Mouse (Mus musculus) midbrain, embryonic 14.5 days (tissue): ENCODE measurements around the gene Gm14399. TPM values are rescaled to one million over a fixed set of nuclear protein-coding genes. Genes with fewer than 3 reads are reported as not detected.
"Not testable (repeated sequence)": the region's sequence is repeated elsewhere in the genome, so short reads cannot be mapped to it uniquely, and the experiment has no call there.

Experiments used
- ATAC-seq: fragments of 200-750 bp; cut with Nextera tagmentation; 2 replicates; pipeline ENCODE4 v1.8.0; 2017; ENCODE audit warnings: moderate number of reproducible peaks, moderate library complexity; ENCODE audit not compliant: low FRiP score, low TSS enrichment
- DNase-seq: peaks from one replicate; pipeline ENCODE4 v3.0.0-alpha.2; 2015
- H3K27ac ChIP-seq: fragments of 300-500 bp; sonication (generic); replicated peaks from 2 replicates; pipeline ENCODE4 v1.5.1; 2014; ENCODE audit warnings: mild to moderate bottlenecking, low read depth, low read length, moderate library complexity
- H3K27me3 ChIP-seq: fragments of 300-500 bp; sonication (generic); 2 replicates; pipeline ENCODE4 v1.6.1; 2014; ENCODE audit warnings: low read length, control low read depth, mixed read lengths; ENCODE audit not compliant: control insufficient read depth, insufficient read depth
- H3K36me3 ChIP-seq: fragments of 300-500 bp; sonication (generic); 2 replicates; pipeline ENCODE4 v1.6.1; 2014; ENCODE audit warnings: low read length, control low read depth; ENCODE audit not compliant: control insufficient read depth, insufficient read depth
- H3K4me1 ChIP-seq: fragments of 300-500 bp; sonication (generic); 2 replicates; pipeline ENCODE4 v1.6.1; 2014; ENCODE audit warnings: mild to moderate bottlenecking, antibody characterized with exemption, low read length, control low read depth; ENCODE audit not compliant: control insufficient read depth, insufficient read depth
- H3K4me2 ChIP-seq: fragments of 300-500 bp; sonication (generic); 2 replicates; pipeline ENCODE4 v1.6.1; 2014; ENCODE audit warnings: mild to moderate bottlenecking, low read length, moderate library complexity
- H3K4me3 ChIP-seq: fragments of 300-500 bp; sonication (generic); replicated peaks from 2 replicates; pipeline ENCODE4 v1.5.1; 2014; ENCODE audit warnings: low read depth, low read length
- H3K9ac ChIP-seq: fragments of 300-500 bp; sonication (generic); replicated peaks from 2 replicates; pipeline ENCODE4 v1.6.1; 2014; ENCODE audit warnings: mild to moderate bottlenecking, low read length, moderate library complexity
- H3K9me3 ChIP-seq: fragments of 300-500 bp; sonication (generic); 2 replicates; pipeline ENCODE4 v1.6.1; 2016; ENCODE audit warnings: low read length, control low read depth, mixed read lengths; ENCODE audit not compliant: control insufficient read depth
- WGBS: fragments of 180-500 bp; shearing (Covaris S2); extraction: QIAGEN DNeasy Blood & Tissue Kit; methylation state at CpG from one replicate; pipeline ENCODE4 v1.1.7; 2014; 5-methylcytosine and 5-hydroxymethylcytosine counted together
- polyA plus RNA-seq: library from polyadenylated mRNA; unstranded; fragments of >200 nt; fragmentation: Nextera tagmentation; extraction: Ambion mirVana; gene quantifications from 2 replicates; pipeline ENCODE4 v1.2.1, GENCODE M21; 2014

The Gm14399 gene
- polyA plus RNA-seq, 1 experiment from 2014 or later = 6.6 TPM

GRCm38 (mm10) chr2:175161438-175161837, 19.6 kb upstream of the Gm14399 start:
- H3K9me3 ChIP-seq, H3K4me3 ChIP-seq, H3K36me3 ChIP-seq, H3K4me2 ChIP-seq, H3K27me3 ChIP-seq, H3K27ac ChIP-seq, H3K9ac ChIP-seq, DNase-seq, H3K4me1 ChIP-seq, ATAC-seq: not testable (repeated sequence)
- WGBS = 87% methylated on average over 4 of the region's 4 CpGs

GRCm38 (mm10) chr2:175158642-175159041, 16.8 kb upstream of the Gm14399 start:
- no peak for ATAC-seq
- 86% methylated on average over 3 of the region's 3 CpGs for WGBS
- H3K4me3 ChIP-seq = no peak overlapping the region

GRCm38 (mm10) chr2:175156696-175157095, 14.9 kb upstream of the Gm14399 start:
- Histone ChIP-seq H3K9me3 (peaks cover 3% of the 10 kb centered on the region; the same call in 1 of the 2 replicates), H3K27ac (no peak overlapping the region), H3K27me3 (no peaks in the 10 kb centered on the region), H3K4me3 (no peak overlapping the region), H3K4me1 (no peaks in the 10 kb centered on the region), H3K4me2 (no peak overlapping the region), H3K9ac (no peak overlapping the region), H3K36me3 (no peaks in the 10 kb centered on the region)
- 93% methylated on average over 13 of the region's 13 CpGs for WGBS
- ATAC-seq (no peak), DNase-seq (no peak)

More at GRCm38 (mm10) chr2:175158642-175159041, 16.8 kb upstream of the Gm14399 start:
- Histone ChIP-seq H3K36me3 (no peaks in the 10 kb centered on the region), H3K4me2 (no peak overlapping the region), H3K4me1 (no peaks in the 10 kb centered on the region), H3K9ac (no peak overlapping the region), H3K9me3 (peaks cover 3% of the 10 kb centered on the region; the same call in 1 of the 2 replicates), H3K27me3 (no peaks in the 10 kb centered on the region), H3K27ac (no peak overlapping the region)
- no peak for DNase-seq

GRCm38 (mm10) chr2:175141118-175141992, 457 bp downstream of the Gm14399 start:
- peak overlapping the region; percentile 34 for H3K4me3 ChIP-seq
- H3K27ac ChIP-seq, H3K27me3 ChIP-seq, H3K4me1 ChIP-seq, H3K9ac ChIP-seq, ATAC-seq, H3K9me3 ChIP-seq, H3K36me3 ChIP-seq: not testable (repeated sequence)
- H3K4me2 ChIP-seq = peak overlapping the region; percentile 38
- DNase-seq = peak; percentile 0
- 5% methylated on average over 25 of the region's 25 CpGs for WGBS

GRCm38 (mm10) chr2:175140624-175141023, 1.2 kb downstream of the Gm14399 start:
- not testable (repeated sequence) for DNase-seq, H3K9ac ChIP-seq, ATAC-seq

More at GRCm38 (mm10) chr2:175140624-175141023, 1.2 kb downstream of the Gm14399 start:
- not testable (repeated sequence) for H3K27me3 ChIP-seq, H3K27ac ChIP-seq, H3K4me3 ChIP-seq, H3K4me1 ChIP-seq, H3K4me2 ChIP-seq, H3K36me3 ChIP-seq, H3K9me3 ChIP-seq

Other genes starting within 250 kb of the Gm14399 start
- gene Gm14444, start 131.8 kb downstream of the Gm14399 start, polyA plus RNA-seq = not detected in 2 replicates
- gene Gm14393, start 74.2 kb downstream of the Gm14399 start, polyA plus RNA-seq = not detected in 2 replicates
- gene Gm14443, start 33.9 kb upstream of the Gm14399 start, polyA plus RNA-seq = 1.3 and 1.4 TPM in 2 replicates
- 13.3 and 14.3 TPM in 2 replicates for gene Gm14391, start 64.9 kb upstream of the Gm14399 start, polyA plus RNA-seq
- 3.2 TPM in 1 of 2 replicates, not detected in the other for gene Gm14440, start 133.1 kb upstream of the Gm14399 start, polyA plus RNA-seq
- gene Gm4631, start 196.2 kb upstream of the Gm14399 start, polyA plus RNA-seq = 21.1 and 23.0 TPM in 2 replicates
- gene Zfp968, start 230.4 kb upstream of the Gm14399 start, polyA plus RNA-seq = 3.3 and 5.3 TPM in 2 replicates